Mouse (Mus musculus): ENCODE results near the gene Cacna1e. TPM values are rescaled to one million over a fixed set of nuclear protein-coding genes. Genes with fewer than 3 reads are reported as not detected.
A peak's percentile ranks its signal among the peaks of the same experiment; 100 is the strongest.

Cacna1e gene
- 3.0 and 3.7 TPM in 2 replicates for polyA plus RNA-seq (2016; fragmentation: Nextera tagmentation; extraction: Ambion mirVana)

GRCm38 (mm10) chr1:154884275-154885206 lies at the start of gene Cacna1e:
Cacna1e (minus strand) TSS chr1:154884501.
- Histone ChIP-seq H3K27me3 (peaks cover 31% of the 10 kb centered on the region), H3K4me1 (peaks cover 46% of the 10 kb centered on the region), H3K36me3 (no peaks in the 10 kb centered on the region), H3K9me3 (no peaks in the 10 kb centered on the region), H3K4me3 (peak within 1 kb of the TSS; percentile 45), H3K27ac (replicated peaks) (no peak within 1 kb of the TSS), H3K9ac (replicated peaks) (peak within 1 kb of the TSS; percentile 54), H3K4me2 (replicated peaks) (peak within 1 kb of the TSS; percentile 85)
- ATAC-seq (ENCODE audit: low FRiP score, low read depth) = peak; percentile 48; the same call in 1 of the 2 replicates
- WGBS = 3% methylated on average over 31 of the region's 31 CpGs

GRCm38 (mm10) chr1:154918406-154918805 lies 34.1 kb upstream of the Cacna1e start:
- no peak overlapping the region for H3K27ac ChIP-seq (replicated peaks)
- ATAC-seq (ENCODE audit: low FRiP score, low read depth) = no peak
- H3K36me3 ChIP-seq = no peaks in the 10 kb centered on the region
- no peaks in the 10 kb centered on the region for H3K4me1 ChIP-seq
- WGBS = 95% methylated on average over 2 of the region's 2 CpGs
- H3K9me3 ChIP-seq = no peaks in the 10 kb centered on the region
- no peak overlapping the region for H3K4me3 ChIP-seq
- H3K9ac ChIP-seq (replicated peaks) = no peak overlapping the region
- no peaks in the 10 kb centered on the region for H3K27me3 ChIP-seq
- H3K4me2 ChIP-seq (replicated peaks) = no peak overlapping the region

DNA sequence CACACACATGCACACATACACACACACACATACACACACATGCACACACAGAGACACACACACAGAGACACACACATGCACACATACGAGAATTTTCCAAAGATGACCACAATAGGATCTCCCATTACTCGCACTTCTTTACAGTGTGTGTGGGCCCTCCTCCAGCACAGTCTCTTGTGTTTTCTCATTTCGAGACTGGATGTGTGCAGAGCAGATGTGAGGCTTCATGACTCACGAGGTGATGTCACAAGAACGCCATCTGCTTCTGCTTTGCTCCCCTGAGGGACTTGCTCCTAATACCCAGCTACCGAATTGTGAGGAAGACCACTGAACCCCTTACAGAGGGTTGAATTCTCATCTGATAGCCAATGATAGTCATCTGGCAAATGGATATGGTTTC lies 33.1 kb upstream of the Cacna1e start:
- Histone ChIP-seq H3K4me3 (no peak overlapping the region), H3K4me1 (no peaks in the 10 kb centered on the region), H3K36me3 (no peaks in the 10 kb centered on the region), H3K27ac (replicated peaks) (no peak overlapping the region), H3K9ac (replicated peaks) (no peak overlapping the region), H3K9me3 (no peaks in the 10 kb centered on the region), H3K4me2 (replicated peaks) (no peak overlapping the region), H3K27me3 (no peaks in the 10 kb centered on the region)
- ATAC-seq (ENCODE audit: low FRiP score, low read depth) = no peak
- 81% methylated on average over 6 of the region's 6 CpGs for WGBS

GRCm38 (mm10) chr1:154909554-154909953 lies 25.3 kb upstream of the Cacna1e start:
- no peak overlapping the region for H3K27ac ChIP-seq (replicated peaks)
- WGBS = 83% methylated on average over 2 of the region's 2 CpGs
- H3K27me3 ChIP-seq = no peaks in the 10 kb centered on the region
- no peak overlapping the region for H3K4me2 ChIP-seq (replicated peaks)
- no peak for ATAC-seq (ENCODE audit: low FRiP score, low read depth)
- no peaks in the 10 kb centered on the region for H3K36me3 ChIP-seq
- H3K9me3 ChIP-seq = no peaks in the 10 kb centered on the region
- no peak overlapping the region for H3K4me3 ChIP-seq
- H3K4me1 ChIP-seq = no peaks in the 10 kb centered on the region
- no peak overlapping the region for H3K9ac ChIP-seq (replicated peaks)

DNA sequence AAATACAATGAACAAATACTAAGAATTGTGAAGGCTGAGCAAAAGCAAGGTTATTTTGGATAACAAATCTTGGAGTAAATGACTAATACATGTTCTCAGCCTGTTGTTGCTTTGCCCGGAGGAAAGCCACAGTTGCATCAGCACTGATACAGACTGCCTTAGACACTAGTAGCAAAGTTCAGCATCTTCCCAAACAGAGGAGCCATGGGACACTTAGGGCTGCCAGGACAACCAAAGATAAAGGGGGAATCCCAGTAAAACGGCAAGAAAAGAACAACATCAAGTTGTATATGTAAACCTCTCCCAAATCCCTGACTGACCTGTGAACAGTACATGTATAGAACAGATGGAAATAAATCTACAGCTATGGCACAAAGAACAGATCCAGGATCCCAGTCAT lies 13.1 kb upstream of the Cacna1e start:
- Histone ChIP-seq H3K9ac (replicated peaks) (no peak overlapping the region), H3K27me3 (no peaks in the 10 kb centered on the region), H3K4me2 (replicated peaks) (no peak overlapping the region), H3K4me3 (no peak overlapping the region), H3K9me3 (no peaks in the 10 kb centered on the region), H3K36me3 (no peaks in the 10 kb centered on the region), H3K4me1 (no peaks in the 10 kb centered on the region), H3K27ac (replicated peaks) (no peak overlapping the region)
- ATAC-seq (ENCODE audit: low FRiP score, low read depth) = no peak
- WGBS = 89% methylated on average over 2 of the region's 2 CpGs

DNA sequence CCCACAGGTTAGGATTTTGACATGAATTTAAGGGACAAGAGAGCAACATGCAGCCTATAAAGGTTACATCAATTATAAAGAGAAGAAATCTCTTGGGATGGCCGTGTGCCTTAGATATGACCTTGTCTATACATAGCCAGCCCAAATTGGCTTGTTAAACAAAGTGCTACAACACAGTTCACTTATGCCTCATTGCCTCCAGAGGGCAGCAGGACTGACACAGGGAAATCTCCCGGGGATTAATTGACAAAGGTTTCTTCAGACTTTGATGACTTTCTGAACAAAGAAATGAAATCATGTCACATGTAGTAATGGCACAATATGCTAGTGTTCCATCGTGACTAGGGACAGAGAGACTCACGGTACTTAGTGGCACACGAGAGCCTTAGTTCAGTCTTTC lies 5.9 kb upstream of the Cacna1e start:
- H3K9me3 ChIP-seq = no peaks in the 10 kb centered on the region
- H3K9ac ChIP-seq (replicated peaks) = no peak overlapping the region
- no peak overlapping the region for H3K27ac ChIP-seq (replicated peaks)
- no peak for ATAC-seq (ENCODE audit: low FRiP score, low read depth)
- H3K4me3 ChIP-seq = no peak overlapping the region
- 63% methylated on average over 5 of the region's 5 CpGs for WGBS
- peaks cover 5% of the 10 kb centered on the region for H3K27me3 ChIP-seq
- no peak overlapping the region for H3K4me2 ChIP-seq (replicated peaks)
- no peaks in the 10 kb centered on the region for H3K36me3 ChIP-seq
- peaks cover 25% of the 10 kb centered on the region for H3K4me1 ChIP-seq

DNA sequence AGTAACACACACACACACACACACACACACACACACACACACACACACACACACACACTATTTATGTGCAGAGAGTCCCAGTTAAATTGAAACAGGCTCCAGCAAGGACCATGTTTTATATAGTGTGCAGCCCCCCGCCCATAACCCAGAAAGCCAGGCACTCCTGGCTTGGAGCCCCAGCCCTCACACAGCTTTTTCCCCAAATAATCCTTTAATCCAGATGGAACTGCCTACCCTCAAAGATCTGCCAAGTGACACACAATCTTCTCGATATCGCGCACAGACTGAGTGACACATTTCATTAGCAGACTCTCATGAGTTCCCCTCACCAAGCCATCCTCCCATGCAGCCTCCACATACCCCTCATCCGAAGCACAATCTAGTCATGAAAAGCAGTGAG lies 4.2 kb upstream of the Cacna1e start:
- no peak overlapping the region for H3K4me2 ChIP-seq (replicated peaks)
- WGBS = 76% methylated on average over 5 of the region's 5 CpGs
- H3K27ac ChIP-seq (replicated peaks) = no peak overlapping the region
- H3K36me3 ChIP-seq = no peaks in the 10 kb centered on the region
- H3K4me1 ChIP-seq = peaks cover 43% of the 10 kb centered on the region
- H3K4me3 ChIP-seq = no peak overlapping the region
- no peaks in the 10 kb centered on the region for H3K9me3 ChIP-seq
- ATAC-seq (ENCODE audit: low FRiP score, low read depth) = no peak
- peaks cover 16% of the 10 kb centered on the region for H3K27me3 ChIP-seq
- 0 out of 2 replicates have a peak overlapping the region, but pooled peaks have one; percentile 15 for H3K9ac ChIP-seq (replicated peaks)

- no peak for ATAC-seq (ENCODE audit: low FRiP score, low read depth)
- Histone ChIP-seq H3K4me1 (peaks cover 46% of the 10 kb centered on the region), H3K36me3 (no peaks in the 10 kb centered on the region), H3K9ac (replicated peaks) (no peak overlapping the region), H3K4me2 (replicated peaks) (no peak overlapping the region), H3K4me3 (no peak overlapping the region), H3K9me3 (no peaks in the 10 kb centered on the region), H3K27me3 (peaks cover 21% of the 10 kb centered on the region), H3K27ac (replicated peaks) (no peak overlapping the region)
- WGBS = 78% methylated on average over 5 of the region's 5 CpGs
These were observed 3.7 kb upstream of the Cacna1e start for GRCm38 (mm10) chr1:154888018-154888417.

GRCm38 (mm10) chr1:154887546-154887945 lies 3.2 kb upstream of the Cacna1e start:
- no peaks in the 10 kb centered on the region for H3K36me3 ChIP-seq
- no peak overlapping the region for H3K4me2 ChIP-seq (replicated peaks)
- H3K27ac ChIP-seq (replicated peaks) = 0 out of 2 replicates have a peak overlapping the region, but pooled peaks have one; percentile 49
- H3K9me3 ChIP-seq = no peaks in the 10 kb centered on the region
- H3K4me1 ChIP-seq = peaks cover 46% of the 10 kb centered on the region
- peaks cover 26% of the 10 kb centered on the region for H3K27me3 ChIP-seq
- no peak overlapping the region for H3K4me3 ChIP-seq
- H3K9ac ChIP-seq (replicated peaks) = no peak overlapping the region
- no peak for ATAC-seq (ENCODE audit: low FRiP score, low read depth)
- WGBS = 74% methylated on average over 3 of the region's 3 CpGs

GRCm38 (mm10) chr1:154886611-154887010 lies 2.3 kb upstream of the Cacna1e start:
- H3K9ac ChIP-seq (replicated peaks) = no peak overlapping the region
- ATAC-seq (ENCODE audit: low FRiP score, low read depth) = peak; percentile 74
- peaks cover 31% of the 10 kb centered on the region for H3K27me3 ChIP-seq
- no peak overlapping the region for H3K4me3 ChIP-seq
- H3K4me1 ChIP-seq = peaks cover 46% of the 10 kb centered on the region
- no peaks in the 10 kb centered on the region for H3K9me3 ChIP-seq
- peak overlapping the region; percentile 49; the same call in 1 of the 2 replicates for H3K27ac ChIP-seq (replicated peaks)
- H3K36me3 ChIP-seq = no peaks in the 10 kb centered on the region
- 17% methylated on average over 2 of the region's 2 CpGs for WGBS
- no peak overlapping the region for H3K4me2 ChIP-seq (replicated peaks)

- no peak overlapping the region for H3K27ac ChIP-seq (replicated peaks)
- peaks cover 46% of the 10 kb centered on the region for H3K4me1 ChIP-seq
- H3K9me3 ChIP-seq = no peaks in the 10 kb centered on the region
- peaks cover 31% of the 10 kb centered on the region for H3K27me3 ChIP-seq
- ATAC-seq (ENCODE audit: low FRiP score, low read depth) = no peak
- no peaks in the 10 kb centered on the region for H3K36me3 ChIP-seq
- no peak overlapping the region for H3K4me3 ChIP-seq
- H3K4me2 ChIP-seq (replicated peaks) = no peak overlapping the region
- WGBS = 21% methylated on average over 6 of the region's 6 CpGs
- no peak overlapping the region for H3K9ac ChIP-seq (replicated peaks)
These were observed 877 bp upstream of the Cacna1e start for GRCm38 (mm10) chr1:154885207-154885548.

- peak overlapping the region; percentile 45 for H3K4me3 ChIP-seq
- peak overlapping the region; percentile 54 for H3K9ac ChIP-seq (replicated peaks)
- 2% methylated on average over 18 of the region's 18 CpGs for WGBS
- peak overlapping the region; percentile 85 for H3K4me2 ChIP-seq (replicated peaks)
- H3K9me3 ChIP-seq = no peaks in the 10 kb centered on the region
- no peak overlapping the region for H3K27ac ChIP-seq (replicated peaks)
- no peak; the same call in 1 of the 2 replicates for ATAC-seq (ENCODE audit: low FRiP score, low read depth)
- H3K27me3 ChIP-seq = peaks cover 31% of the 10 kb centered on the region
- H3K4me1 ChIP-seq = peaks cover 41% of the 10 kb centered on the region
- H3K36me3 ChIP-seq = no peaks in the 10 kb centered on the region
These were observed 607 bp downstream of the Cacna1e start for GRCm38 (mm10) chr1:154883596-154884191.

Measured in midbrain, embryonic 12.5 days (tissue).